Mouse (Mus musculus): ENCODE measurements around the gene Gm45140. TPM values are rescaled to one million over a fixed set of nuclear protein-coding genes. Genes with fewer than 3 reads are reported as not detected.

Gene Gm45140
- polyA plus RNA-seq, 1 experiment from 2014 or later = 4.1 TPM

DNA sequence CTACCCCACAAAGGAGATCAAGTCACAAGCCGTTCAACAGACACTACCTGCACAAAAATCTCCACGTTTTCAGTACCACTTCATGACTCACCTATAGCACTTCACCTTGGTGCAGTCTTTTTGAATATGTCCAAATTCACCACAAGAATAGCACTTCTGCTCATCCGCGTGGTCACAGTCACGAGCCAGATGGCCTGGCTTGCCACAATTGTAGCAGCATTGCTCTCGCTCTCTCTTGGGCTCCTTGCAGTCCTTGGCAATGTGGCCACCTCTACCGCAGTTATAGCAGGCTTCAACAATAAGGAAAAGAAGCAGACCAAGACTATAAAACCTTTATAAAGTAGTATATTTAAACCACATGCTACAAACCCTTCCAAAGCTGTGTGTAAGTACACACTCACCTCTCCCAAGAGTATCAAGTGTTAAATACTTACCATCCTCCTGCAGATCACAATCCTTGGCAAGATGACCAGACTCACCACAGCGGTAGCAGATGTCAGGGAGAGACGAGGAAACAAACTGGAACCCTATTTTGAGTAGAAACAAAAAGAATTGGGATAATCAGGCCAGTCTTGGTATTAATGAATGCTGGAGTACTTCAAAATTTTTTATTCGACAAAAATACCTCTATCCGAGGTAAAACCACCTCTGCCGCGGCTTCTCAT lies 9.6 kb upstream of the Gm45140 start:
- Histone ChIP-seq H3K4me1 (replicated peaks) (peaks cover 35% of the 10 kb centered on the region), H3K9ac (no peak overlapping the region), H3K27ac (replicated peaks) (no peak overlapping the region), H3K4me2 (no peak overlapping the region), H3K27me3 (no peaks in the 10 kb centered on the region), H3K36me3 (replicated peaks) (peaks cover 76% of the 10 kb centered on the region), H3K9me3 (replicated peaks) (no peaks in the 10 kb centered on the region), H3K4me3 (replicated peaks) (no peak overlapping the region)
- WGBS (ENCODE audit: insufficient replicate concordance) = 88% methylated on average over 13 of the region's 13 CpGs
- no peak for ATAC-seq (ENCODE audit: insufficient read depth)

DNA sequence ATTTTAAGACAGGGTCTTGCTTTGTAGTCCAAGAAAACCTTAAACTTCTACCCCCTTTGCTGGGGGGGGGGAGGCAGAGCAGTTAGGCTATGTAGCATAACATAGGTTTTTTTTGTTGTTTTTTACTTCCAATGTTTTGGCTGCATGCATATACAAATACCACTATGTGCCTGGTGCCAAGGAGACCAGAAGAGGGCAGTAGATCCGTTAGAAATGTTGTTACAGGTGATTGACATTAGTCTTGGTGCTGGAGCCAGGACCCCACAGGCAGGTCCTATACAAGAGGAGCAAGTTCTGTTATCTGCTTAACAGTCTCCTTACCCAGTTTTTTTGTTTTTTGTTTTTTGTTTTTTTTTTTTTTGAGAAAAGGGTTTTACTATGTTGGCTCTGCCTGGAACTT lies 6.7 kb upstream of the Gm45140 start:
- Histone ChIP-seq H3K4me3 (replicated peaks) (no peak overlapping the region), H3K9me3 (replicated peaks) (no peaks in the 10 kb centered on the region), H3K4me1 (replicated peaks) (peaks cover 37% of the 10 kb centered on the region), H3K9ac (no peak overlapping the region), H3K27ac (replicated peaks) (no peak overlapping the region), H3K4me2 (no peak overlapping the region), H3K27me3 (no peaks in the 10 kb centered on the region), H3K36me3 (replicated peaks) (peaks cover 60% of the 10 kb centered on the region)
- no peak for ATAC-seq (ENCODE audit: insufficient read depth)
- WGBS (ENCODE audit: insufficient replicate concordance) = 10% methylated on average over 1 of the region's 1 CpGs

DNA sequence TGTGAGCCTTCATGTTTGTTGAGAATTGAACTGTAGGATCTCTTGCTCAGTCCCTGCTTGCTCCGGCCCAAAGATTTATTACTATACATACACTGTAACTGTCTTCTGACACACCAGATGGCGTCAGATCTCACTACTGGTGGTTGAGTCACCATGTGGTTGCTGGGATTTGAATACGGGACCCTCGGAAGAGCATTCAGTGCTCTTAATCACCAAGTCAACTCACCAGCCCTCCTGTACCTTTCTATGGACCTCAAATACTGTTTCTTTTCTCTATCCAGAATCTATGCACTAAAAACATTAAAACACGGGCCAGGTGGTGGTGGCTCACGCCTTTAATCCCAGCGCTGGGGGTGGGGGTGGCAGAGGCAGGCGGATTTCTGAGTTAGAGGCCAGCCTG lies 6.0 kb upstream of the Gm45140 start:
- Histone ChIP-seq H3K36me3 (replicated peaks) (peaks cover 57% of the 10 kb centered on the region), H3K27ac (replicated peaks) (no peak overlapping the region), H3K4me3 (replicated peaks) (no peak overlapping the region), H3K9me3 (replicated peaks) (no peaks in the 10 kb centered on the region), H3K27me3 (no peaks in the 10 kb centered on the region), H3K4me1 (replicated peaks) (peaks cover 37% of the 10 kb centered on the region), H3K9ac (no peak overlapping the region), H3K4me2 (no peak overlapping the region)
- WGBS (ENCODE audit: insufficient replicate concordance) = 68% methylated on average over 8 of the region's 8 CpGs
- no peak for ATAC-seq (ENCODE audit: insufficient read depth)

DNA sequence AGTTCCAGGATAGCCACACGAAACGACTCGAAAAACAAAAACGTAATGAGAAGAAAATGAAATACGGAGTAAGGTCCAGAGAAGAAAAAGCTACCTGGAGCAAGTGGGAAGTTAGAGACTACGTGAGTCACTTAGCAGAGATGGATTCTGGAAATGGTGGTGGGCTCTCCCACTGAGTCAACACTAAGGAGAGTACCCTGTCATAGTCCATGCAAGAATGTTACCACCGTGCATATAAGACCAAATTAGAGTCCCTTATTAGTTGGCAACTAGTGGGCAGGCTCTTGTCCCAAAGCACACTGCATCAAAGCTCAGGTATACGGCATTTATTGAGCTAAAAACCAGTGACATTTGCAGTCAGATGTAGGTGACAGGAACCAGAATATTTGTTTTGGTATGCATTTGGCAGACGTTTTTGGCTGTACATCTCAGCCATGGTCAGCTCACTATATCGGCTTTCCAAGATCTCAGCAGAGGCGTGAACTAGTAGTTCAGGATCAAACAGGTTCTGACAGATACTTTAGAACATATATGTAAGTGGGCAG lies 4.3 kb upstream of the Gm45140 start:
- Histone ChIP-seq H3K4me2 (peak overlapping the region; percentile 90), H3K27me3 (no peaks in the 10 kb centered on the region), H3K4me1 (replicated peaks) (peaks cover 35% of the 10 kb centered on the region), H3K27ac (replicated peaks) (peak overlapping the region; percentile 99), H3K9ac (peak overlapping the region; percentile 87), H3K4me3 (replicated peaks) (peak overlapping the region; percentile 87), H3K36me3 (replicated peaks) (peaks cover 52% of the 10 kb centered on the region), H3K9me3 (replicated peaks) (no peaks in the 10 kb centered on the region)
- ATAC-seq (ENCODE audit: insufficient read depth) = no peak
- WGBS (ENCODE audit: insufficient replicate concordance) = 47% methylated on average over 11 of the region's 11 CpGs

DNA sequence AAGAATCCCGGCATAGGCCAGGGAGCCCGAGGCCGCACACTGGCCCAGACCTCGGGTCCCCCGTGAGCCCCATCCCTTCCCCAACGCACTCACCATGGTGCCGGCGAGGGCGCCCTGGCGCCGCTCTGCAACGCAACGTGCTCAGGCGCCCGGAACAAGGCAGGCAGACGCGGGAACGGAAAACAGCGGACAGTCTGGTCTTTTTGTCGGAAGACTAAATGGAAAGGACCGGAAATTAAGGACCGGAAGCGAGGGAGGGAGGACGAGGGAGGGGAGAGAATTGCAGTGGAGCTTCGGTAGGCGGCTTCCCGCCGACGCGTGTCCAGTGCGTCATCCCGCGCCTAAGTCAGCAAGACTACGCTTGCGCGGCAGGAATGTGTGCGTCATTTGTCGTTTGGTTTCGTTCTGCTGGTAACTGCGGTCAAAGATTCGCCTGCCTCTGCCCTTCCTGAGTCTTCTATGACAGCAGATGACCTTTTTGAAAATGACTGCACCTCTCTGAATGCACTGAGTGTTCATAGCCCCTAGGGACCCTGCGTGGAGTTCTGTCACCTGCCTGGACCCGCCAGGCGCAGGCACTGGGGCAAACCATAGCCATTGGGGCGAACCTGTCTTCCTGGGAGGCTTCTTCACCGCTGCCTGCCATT lies 3.1 kb upstream of the Gm45140 start, which contains the start of gene Isy1:
Gene Isy1 (minus strand): TSS at position 248 of the 647 bp plus-strand sequence.
- H3K27me3 ChIP-seq = no peaks in the 10 kb centered on the region
- under 1% methylated on average over 46 of the region's 46 CpGs for WGBS (ENCODE audit: insufficient replicate concordance)
- no peaks in the 10 kb centered on the region for H3K9me3 ChIP-seq (replicated peaks)
- peaks cover 50% of the 10 kb centered on the region for H3K36me3 ChIP-seq (replicated peaks)
- H3K9ac ChIP-seq = peak within 1 kb of the TSS; percentile 87
- H3K4me3 ChIP-seq (replicated peaks) = peak within 1 kb of the TSS; percentile 87
- peak; percentile 96 for ATAC-seq (ENCODE audit: insufficient read depth)
- H3K27ac ChIP-seq (replicated peaks) = peak within 1 kb of the TSS; percentile 99
- peaks cover 35% of the 10 kb centered on the region for H3K4me1 ChIP-seq (replicated peaks)
- peak within 1 kb of the TSS; percentile 90 for H3K4me2 ChIP-seq

DNA sequence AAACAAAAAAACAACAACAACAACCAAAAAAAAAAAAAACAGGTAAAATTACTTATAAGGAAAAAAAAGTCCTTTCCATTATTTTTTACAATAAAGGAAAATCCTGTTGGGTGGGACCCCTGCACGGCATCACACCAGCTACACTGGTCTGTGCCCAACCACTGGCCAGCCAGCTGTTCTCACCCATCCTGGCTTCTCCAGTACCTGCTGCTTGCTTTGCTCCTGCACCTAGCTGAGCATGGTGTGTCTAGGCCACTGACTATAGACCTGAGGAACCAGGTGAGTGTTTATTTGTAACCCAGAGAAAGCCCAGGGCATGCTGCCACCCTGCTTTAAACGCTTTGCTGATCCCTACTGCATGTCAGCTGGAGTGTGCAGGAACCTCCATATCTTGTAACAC lies 15.2 kb downstream of the Gm45140 start:
- ATAC-seq (ENCODE audit: insufficient read depth) = no peak
- no peak overlapping the region for H3K27ac ChIP-seq (replicated peaks)
- H3K27me3 ChIP-seq = no peaks in the 10 kb centered on the region
- H3K36me3 ChIP-seq (replicated peaks) = peaks cover 94% of the 10 kb centered on the region
- H3K4me1 ChIP-seq (replicated peaks) = no peaks in the 10 kb centered on the region; the same call in 1 of the 2 replicates
- no peak overlapping the region for H3K4me2 ChIP-seq
- no peaks in the 10 kb centered on the region for H3K9me3 ChIP-seq (replicated peaks)
- 90% methylated on average over 2 of the region's 2 CpGs for WGBS (ENCODE audit: insufficient replicate concordance)
- no peak overlapping the region for H3K4me3 ChIP-seq (replicated peaks)
- H3K9ac ChIP-seq = no peak overlapping the region

DNA sequence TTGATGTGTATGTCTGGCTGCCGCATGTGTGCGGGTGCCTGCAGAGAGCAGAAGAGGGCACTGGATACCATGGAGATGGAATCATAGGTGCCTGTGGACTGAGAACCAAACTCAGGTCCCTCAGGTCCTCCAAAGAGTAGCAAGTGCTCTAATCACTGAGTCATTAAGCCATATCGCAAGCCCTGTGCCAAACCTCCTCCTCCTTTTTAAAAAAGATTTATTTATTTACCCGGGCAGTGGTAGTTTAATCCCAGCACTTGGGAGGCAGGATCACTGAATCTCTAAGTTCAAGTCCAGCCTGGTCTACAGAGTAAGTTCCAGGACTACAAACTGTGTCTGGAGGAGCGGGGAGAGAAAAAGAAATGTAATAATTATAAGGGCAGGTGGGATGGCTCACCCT lies 21.1 kb downstream of the Gm45140 start:
- Histone ChIP-seq H3K36me3 (replicated peaks) (peaks cover 43% of the 10 kb centered on the region), H3K4me1 (replicated peaks) (peaks cover 32% of the 10 kb centered on the region), H3K27ac (replicated peaks) (no peak overlapping the region), H3K9ac (no peak overlapping the region), H3K4me3 (replicated peaks) (no peak overlapping the region), H3K9me3 (replicated peaks) (no peaks in the 10 kb centered on the region), H3K27me3 (no peaks in the 10 kb centered on the region), H3K4me2 (no peak overlapping the region)
- ATAC-seq (ENCODE audit: insufficient read depth) = no peak
- 81% methylated on average over 5 of the region's 5 CpGs for WGBS (ENCODE audit: insufficient replicate concordance)

DNA sequence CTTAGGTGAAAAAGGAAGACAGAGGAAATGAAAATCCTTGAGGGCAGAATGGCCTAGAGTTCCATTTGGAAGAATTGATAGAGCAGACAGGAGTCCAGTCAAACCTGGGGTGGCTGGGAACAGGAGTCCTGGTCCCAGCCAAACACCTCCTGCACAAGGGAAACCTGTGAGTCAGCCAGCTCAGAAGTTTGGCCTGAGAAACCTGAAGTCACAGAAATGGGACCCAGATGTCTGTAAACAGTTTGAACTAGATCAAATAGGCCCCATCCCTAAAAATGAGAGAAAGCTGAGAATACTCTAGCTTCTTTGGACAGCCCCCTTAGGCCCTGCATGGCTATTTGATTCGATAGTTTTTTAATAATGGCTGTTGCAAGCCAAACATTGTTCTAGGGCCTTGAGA lies 22.9 kb downstream of the Gm45140 start:
- WGBS (ENCODE audit: insufficient replicate concordance) = 84% methylated on average over 1 of the region's 1 CpGs
- H3K4me3 ChIP-seq (replicated peaks) = peak overlapping the region; percentile 86
- no peaks in the 10 kb centered on the region for H3K27me3 ChIP-seq
- ATAC-seq (ENCODE audit: insufficient read depth) = no peak
- no peaks in the 10 kb centered on the region for H3K9me3 ChIP-seq (replicated peaks)
- H3K4me2 ChIP-seq = peak overlapping the region; percentile 86
- H3K36me3 ChIP-seq (replicated peaks) = peaks cover 31% of the 10 kb centered on the region
- peak overlapping the region; percentile 100 for H3K27ac ChIP-seq (replicated peaks)
- H3K9ac ChIP-seq = no peak overlapping the region
- peaks cover 51% of the 10 kb centered on the region for H3K4me1 ChIP-seq (replicated peaks)

DNA sequence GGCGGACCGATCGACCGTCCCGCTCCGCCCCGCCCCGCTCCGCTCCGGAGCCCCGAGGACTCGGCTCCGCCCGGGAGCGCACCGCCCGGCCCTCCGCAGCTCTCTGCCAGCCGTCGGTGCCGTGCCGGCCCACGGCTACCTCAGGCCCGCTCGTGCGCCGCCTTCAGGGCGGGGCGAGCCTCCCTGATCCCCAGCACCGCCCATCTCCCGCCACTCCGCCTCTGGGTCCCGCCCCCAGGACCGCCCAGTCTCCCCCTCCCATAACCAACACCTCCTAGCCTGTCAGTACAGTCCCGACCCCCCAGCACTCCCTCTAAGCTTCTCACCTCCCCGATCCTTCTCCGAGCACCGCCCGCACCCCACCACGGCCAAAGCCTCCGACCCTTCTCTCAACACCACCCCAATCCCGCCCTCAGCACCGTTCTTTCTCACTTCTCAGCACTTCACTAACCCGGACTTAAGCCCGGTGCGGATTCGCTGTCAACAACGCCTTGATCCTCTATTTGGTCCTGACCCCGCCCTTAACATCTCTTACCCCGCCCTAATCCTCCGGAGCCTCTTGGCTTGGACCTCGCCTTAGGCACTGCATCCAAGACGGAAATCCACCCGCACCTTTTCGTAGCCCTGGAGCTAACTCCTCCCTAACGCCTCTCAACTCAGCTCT lies 23.8 kb downstream of the Gm45140 start, which contains the start of gene Rab43:
Gene Rab43 (minus strand): TSS at position 490 of the 664 bp plus-strand sequence.
- ATAC-seq (ENCODE audit: insufficient read depth) = peak; percentile 91
- Histone ChIP-seq H3K36me3 (replicated peaks) (peaks cover 30% of the 10 kb centered on the region; the same call in 1 of the 2 replicates), H3K4me2 (peak within 1 kb of the TSS; percentile 86), H3K9me3 (replicated peaks) (no peaks in the 10 kb centered on the region), H3K4me1 (replicated peaks) (peaks cover 59% of the 10 kb centered on the region), H3K27ac (replicated peaks) (peak within 1 kb of the TSS; percentile 100), H3K4me3 (replicated peaks) (peak within 1 kb of the TSS; percentile 86), H3K9ac (peak within 1 kb of the TSS; percentile 98), H3K27me3 (no peaks in the 10 kb centered on the region)
- WGBS (ENCODE audit: insufficient replicate concordance) = 1% methylated on average over 30 of the region's 56 CpGs

DNA sequence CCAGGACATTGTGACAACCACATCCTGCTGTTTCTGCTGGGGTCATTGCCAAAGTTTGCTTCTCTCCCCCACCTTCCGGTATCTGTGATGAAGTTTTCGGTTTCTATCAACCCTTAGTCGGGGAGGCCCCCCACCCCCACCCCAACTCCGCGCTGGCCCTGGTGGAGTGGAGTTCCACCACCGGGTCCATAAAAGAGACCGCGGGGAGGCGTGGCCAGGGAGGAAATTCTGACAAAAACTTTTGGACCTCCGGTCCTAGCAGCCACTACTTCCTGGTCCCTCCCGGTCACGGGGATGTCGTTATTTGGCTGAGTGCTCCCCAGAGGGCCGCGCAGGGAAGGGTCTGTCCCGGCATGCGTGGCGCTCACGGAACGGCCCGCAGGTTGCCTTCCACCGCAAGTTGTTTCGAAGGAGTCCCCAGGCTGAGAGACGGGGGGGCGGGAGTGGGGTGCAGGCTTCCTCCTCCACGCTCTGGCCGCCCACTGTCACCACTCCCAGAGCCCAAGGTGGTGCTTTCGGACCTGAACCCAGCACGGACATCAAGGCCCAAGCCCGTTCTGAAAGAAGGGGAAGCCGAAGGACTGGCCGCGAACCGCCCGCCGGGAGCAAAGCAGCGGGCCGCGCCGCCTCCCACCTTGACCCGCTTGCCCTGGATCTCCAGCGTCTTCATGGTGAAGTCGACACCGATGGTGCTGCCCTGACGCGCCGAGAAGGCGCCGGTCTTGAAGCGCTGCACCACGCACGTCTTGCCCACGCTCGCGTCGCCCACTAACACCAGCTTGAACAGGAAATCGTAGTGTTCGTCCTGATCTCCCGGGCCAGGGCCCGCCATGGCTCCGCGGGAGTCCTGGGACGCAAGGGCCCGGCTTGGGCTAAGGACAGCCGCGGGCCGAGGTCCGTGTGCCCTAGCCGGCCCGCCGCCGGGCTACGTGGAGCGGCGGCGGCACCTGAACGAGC lies 24.6 kb downstream of the Gm45140 start:
- peak; percentile 11 for ATAC-seq (ENCODE audit: insufficient read depth)
- H3K27me3 ChIP-seq = no peaks in the 10 kb centered on the region
- H3K4me1 ChIP-seq (replicated peaks) = peaks cover 66% of the 10 kb centered on the region
- H3K27ac ChIP-seq (replicated peaks) = peak overlapping the region; percentile 100
- peak overlapping the region; percentile 86 for H3K4me3 ChIP-seq (replicated peaks)
- no peaks in the 10 kb centered on the region for H3K9me3 ChIP-seq (replicated peaks)
- peak overlapping the region; percentile 98 for H3K9ac ChIP-seq
- H3K36me3 ChIP-seq (replicated peaks) = peaks cover 25% of the 10 kb centered on the region
- H3K4me2 ChIP-seq = peak overlapping the region; percentile 86
- under 1% methylated on average over 76 of the region's 77 CpGs for WGBS (ENCODE audit: insufficient replicate concordance)
